Mouse (Mus musculus) hindbrain, postnatal 0 days (tissue): ENCODE measurements around the gene Add3. TPM values are rescaled to one million over a fixed set of nuclear protein-coding genes. Genes with fewer than 3 reads are reported as not detected.

Experiments used
- ATAC-seq: fragments of 200-750 bp; cut with Nextera tagmentation; 2 replicates; pipeline ENCODE4 v1.8.0; 2017; ENCODE audit warnings: mild to moderate bottlenecking, moderate TSS enrichment, moderate library complexity
- DNase-seq: peaks from one replicate; pipeline ENCODE4 v3.0.0-alpha.2; 2015; ENCODE audit warnings: low spot score
- H3K27ac ChIP-seq: fragments of 300-500 bp; sonication (generic); 2 replicates; pipeline ENCODE4 v1.5.1; 2014; ENCODE audit warnings: mild to moderate bottlenecking
- H3K27me3 ChIP-seq: fragments of 300-500 bp; sonication (generic); 2 replicates; pipeline ENCODE4 v1.6.1; 2014; ENCODE audit warnings: low read length, mixed read lengths; ENCODE audit not compliant: insufficient read depth
- H3K36me3 ChIP-seq: fragments of 300-500 bp; sonication (generic); 2 replicates; pipeline ENCODE4 v1.6.1; 2014; ENCODE audit warnings: low read length, mixed read lengths; ENCODE audit not compliant: insufficient read depth
- H3K4me1 ChIP-seq: fragments of 300-500 bp; sonication (generic); 2 replicates; pipeline ENCODE4 v1.6.1; 2014; ENCODE audit warnings: antibody characterized with exemption, low read length, mixed read lengths; ENCODE audit not compliant: insufficient read depth
- H3K4me2 ChIP-seq: fragments of 300-500 bp; sonication (generic); 2 replicates; pipeline ENCODE4 v1.6.1; 2014; ENCODE audit warnings: low read depth, mild to moderate bottlenecking, low read length, moderate library complexity, mixed read lengths
- H3K4me3 ChIP-seq: fragments of 300-500 bp; sonication (generic); 2 replicates; pipeline ENCODE4 v1.5.1; 2014; ENCODE audit warnings: low read length
- H3K9ac ChIP-seq: fragments of 300-500 bp; sonication (generic); replicated peaks from 2 replicates; pipeline ENCODE4 v1.6.1; 2014; ENCODE audit warnings: mild to moderate bottlenecking, low read length, moderate library complexity, mixed read lengths
- H3K9me3 ChIP-seq: fragments of 300-500 bp; sonication (generic); 2 replicates; pipeline ENCODE4 v1.6.1; 2016; ENCODE audit warnings: low read length, mixed read lengths
- CTCF ChIP-seq: IDR thresholded peaks from 2 replicates; pipeline ENCODE4 v1.5.1; 2016; ENCODE audit warnings: antibody characterized with exemption, control low read depth, low read depth
- WGBS: fragments of 180-500 bp; shearing (Covaris S2); extraction: QIAGEN DNeasy Blood & Tissue Kit; methylation state at CpG from one replicate; pipeline ENCODE4 v1.1.7; 2014; 5-methylcytosine and 5-hydroxymethylcytosine counted together
- polyA plus RNA-seq: library from polyadenylated mRNA; unstranded; fragments of >200 nt; fragmentation: Nextera tagmentation; extraction: Ambion mirVana; gene quantifications from 2 replicates; pipeline ENCODE4 v1.2.1, GENCODE M21; 2015
- total RNA-seq: library from RNA; depleted of rRNA; stranded (reverse); fragments of >200 nt; gene quantifications from 2 replicates; pipeline ENCODE4 v1.2.3, GENCODE M21; 2014

The Add3 gene
- total and polyA plus RNA-seq, 2 experiments from 2014 or later = 56.7 to 65.2 TPM

DNA sequence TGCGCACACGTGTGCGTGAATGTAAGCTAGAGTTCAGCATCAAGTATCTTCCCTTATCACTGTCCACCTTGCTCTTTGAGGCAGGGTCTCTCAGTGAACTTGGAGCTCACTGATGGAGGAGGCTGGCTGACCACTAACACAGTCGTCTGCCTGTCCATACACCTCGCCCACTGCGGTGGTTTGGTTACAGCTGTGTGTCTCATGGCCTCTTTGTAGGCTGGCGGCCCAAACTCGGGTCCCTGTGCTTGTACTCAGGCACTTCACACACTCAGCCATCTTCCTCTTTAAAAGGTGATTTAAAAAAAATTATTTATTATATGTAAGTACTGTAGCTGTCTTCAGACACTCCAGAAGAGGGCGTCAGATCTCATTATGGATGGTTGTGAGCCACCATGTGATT is 59.5 kb downstream of the Add3 start:
- TF ChIP-seq CTCF = no peak
- WGBS = 94% methylated on average over 9 of the region's 9 CpGs
- Histone ChIP-seq H3K9me3 (no peaks in the 10 kb centered on the region), H3K27me3 (no peaks in the 10 kb centered on the region), H3K4me3 (no peak overlapping the region), H3K36me3 (no peaks in the 10 kb centered on the region), H3K4me2 (no peak overlapping the region), H3K27ac (no peak overlapping the region; the same call in 1 of the 2 replicates), H3K9ac (no peak overlapping the region), H3K4me1 (no peaks in the 10 kb centered on the region)
- DNase-seq (no peak), ATAC-seq (no peak)

DNA sequence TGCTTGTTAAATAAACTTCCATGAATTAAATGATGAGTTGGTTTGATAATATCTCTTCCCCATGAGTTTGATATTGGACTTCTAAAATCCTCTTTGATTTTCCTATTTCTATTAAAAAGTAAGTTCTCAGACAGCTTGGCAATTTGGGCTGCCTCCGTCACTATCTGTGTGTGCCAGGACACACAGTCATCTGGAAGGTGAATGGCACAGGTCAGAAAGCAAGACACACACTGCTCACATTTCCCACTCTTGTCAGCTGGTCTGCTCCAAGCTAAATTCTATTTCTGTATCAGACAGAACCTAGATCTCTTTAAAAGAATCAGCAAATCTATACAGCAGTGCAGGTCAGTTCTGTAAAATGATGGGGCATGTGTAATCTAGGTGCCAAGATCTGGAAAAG is 61.9 kb downstream of the Add3 start:
- no peak overlapping the region for H3K27ac ChIP-seq
- DNase-seq = no peak
- TF ChIP-seq CTCF = no peak
- H3K4me3 ChIP-seq = no peak overlapping the region
- no peaks in the 10 kb centered on the region for H3K36me3 ChIP-seq
- H3K4me2 ChIP-seq = no peak overlapping the region
- no peak for ATAC-seq
- no peak overlapping the region for H3K9ac ChIP-seq
- H3K27me3 ChIP-seq = no peaks in the 10 kb centered on the region
- 81% methylated on average over 1 of the region's 1 CpGs for WGBS
- H3K9me3 ChIP-seq = no peaks in the 10 kb centered on the region
- H3K4me1 ChIP-seq = no peaks in the 10 kb centered on the region

DNA sequence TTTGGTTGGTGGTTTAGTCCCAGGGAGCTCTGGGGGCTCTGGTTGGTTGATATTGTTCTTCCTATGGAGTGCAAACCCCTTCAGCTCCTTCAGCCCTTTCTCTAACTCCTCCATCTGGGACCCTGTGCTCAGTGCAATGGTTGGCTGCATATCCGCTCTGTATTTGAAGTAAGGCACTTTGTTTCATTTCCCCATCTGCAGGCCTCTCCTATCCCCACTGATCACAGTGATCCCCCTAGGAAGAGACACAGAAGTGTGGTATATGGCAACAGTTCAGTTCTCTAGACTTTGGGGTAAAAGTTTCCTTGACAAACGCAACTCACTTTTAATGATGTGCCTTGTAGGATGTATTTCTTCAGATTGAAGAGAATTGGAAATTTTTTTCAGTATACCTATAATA is 66.7 kb downstream of the Add3 start:
- H3K9ac ChIP-seq = no peak overlapping the region
- no peaks in the 10 kb centered on the region for H3K27me3 ChIP-seq
- 95% methylated on average over 2 of the region's 2 CpGs for WGBS
- H3K4me2 ChIP-seq = no peak overlapping the region
- H3K27ac ChIP-seq = no peak overlapping the region
- no peaks in the 10 kb centered on the region for H3K36me3 ChIP-seq
- no peak for DNase-seq
- no peaks in the 10 kb centered on the region for H3K4me1 ChIP-seq
- TF ChIP-seq CTCF = no peak
- no peak overlapping the region for H3K4me3 ChIP-seq
- no peaks in the 10 kb centered on the region for H3K9me3 ChIP-seq
- no peak for ATAC-seq

DNA sequence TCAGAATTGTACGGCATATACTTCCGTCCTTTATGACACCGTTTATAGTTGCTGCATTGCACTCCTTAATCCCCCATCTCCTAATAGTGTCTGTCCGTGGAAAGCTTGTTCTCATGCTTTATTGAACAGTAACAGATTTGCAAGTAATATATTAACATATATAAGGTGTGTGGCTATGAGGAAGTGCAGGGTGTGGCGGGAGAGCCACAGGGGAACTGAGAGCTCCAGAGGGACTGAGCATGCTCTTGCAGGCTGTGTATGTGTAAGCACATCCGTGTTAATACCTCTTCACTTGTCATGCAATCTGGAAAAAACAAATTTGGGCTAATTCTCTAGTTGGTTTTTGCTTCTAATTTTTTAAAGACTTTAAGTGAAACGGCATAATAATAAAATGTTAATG is 68.6 kb downstream of the Add3 start:
- Histone ChIP-seq H3K36me3 (no peaks in the 10 kb centered on the region), H3K4me1 (no peaks in the 10 kb centered on the region), H3K9me3 (no peaks in the 10 kb centered on the region), H3K27ac (no peak overlapping the region), H3K27me3 (no peaks in the 10 kb centered on the region), H3K9ac (no peak overlapping the region), H3K4me3 (no peak overlapping the region), H3K4me2 (no peak overlapping the region)
- TF ChIP-seq CTCF = no peak
- no peak for DNase-seq
- no peak for ATAC-seq
- 81% methylated on average over 7 of the region's 7 CpGs for WGBS

DNA sequence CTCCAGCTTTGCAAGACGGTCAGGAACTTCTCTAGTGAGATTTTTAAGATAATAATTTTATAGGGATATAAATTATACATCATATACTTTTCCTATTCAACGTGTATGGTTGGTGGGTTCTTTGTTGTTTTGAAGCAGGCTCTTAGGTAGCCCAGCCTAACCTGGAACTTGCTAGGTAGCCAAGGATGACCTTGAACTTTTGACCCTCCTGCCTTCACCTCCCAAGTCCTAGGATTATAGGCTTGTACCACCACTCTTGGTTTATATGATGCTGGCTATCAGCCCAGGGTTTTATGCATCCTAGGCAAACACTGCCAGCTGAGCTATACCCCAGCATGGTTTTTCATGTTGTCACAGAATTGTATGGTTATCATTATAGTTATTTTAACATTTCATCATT is 70.0 kb downstream of the Add3 start:
- Histone ChIP-seq H3K36me3 (no peaks in the 10 kb centered on the region), H3K9ac (no peak overlapping the region), H3K27me3 (no peaks in the 10 kb centered on the region), H3K9me3 (no peaks in the 10 kb centered on the region), H3K4me3 (no peak overlapping the region), H3K4me1 (no peaks in the 10 kb centered on the region), H3K27ac (no peak overlapping the region), H3K4me2 (no peak overlapping the region)
- no peak for TF ChIP-seq CTCF
- DNase-seq (no peak), ATAC-seq (no peak)
- WGBS = 86% methylated on average over 2 of the region's 2 CpGs

DNA sequence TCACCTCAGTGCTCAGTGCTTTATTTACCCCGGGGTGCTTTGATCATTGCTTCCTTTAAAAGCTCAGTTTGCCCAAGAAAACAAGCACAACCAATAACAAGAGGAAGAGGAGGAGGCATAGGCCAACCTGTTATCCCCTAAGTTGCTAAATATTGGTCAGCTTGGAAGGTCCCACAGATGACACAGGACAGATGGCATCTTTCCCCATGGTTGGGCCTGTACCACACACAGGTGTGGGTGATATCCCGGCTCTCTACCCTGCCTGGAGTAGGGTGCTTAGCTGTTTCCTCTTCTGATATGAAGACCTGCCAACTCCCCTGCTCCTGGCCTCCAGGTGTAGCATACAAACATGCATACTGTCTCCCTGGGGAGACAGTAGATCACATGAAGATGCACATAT is 75.1 kb downstream of the Add3 start:
- WGBS = 84% methylated on average over 2 of the region's 2 CpGs
- Histone ChIP-seq H3K36me3 (no peaks in the 10 kb centered on the region), H3K27me3 (no peaks in the 10 kb centered on the region), H3K4me3 (no peak overlapping the region), H3K4me2 (no peak overlapping the region), H3K27ac (no peak overlapping the region), H3K9me3 (no peaks in the 10 kb centered on the region), H3K9ac (no peak overlapping the region), H3K4me1 (no peaks in the 10 kb centered on the region)
- DNase-seq (no peak), ATAC-seq (no peak)
- TF ChIP-seq CTCF = no peak

DNA sequence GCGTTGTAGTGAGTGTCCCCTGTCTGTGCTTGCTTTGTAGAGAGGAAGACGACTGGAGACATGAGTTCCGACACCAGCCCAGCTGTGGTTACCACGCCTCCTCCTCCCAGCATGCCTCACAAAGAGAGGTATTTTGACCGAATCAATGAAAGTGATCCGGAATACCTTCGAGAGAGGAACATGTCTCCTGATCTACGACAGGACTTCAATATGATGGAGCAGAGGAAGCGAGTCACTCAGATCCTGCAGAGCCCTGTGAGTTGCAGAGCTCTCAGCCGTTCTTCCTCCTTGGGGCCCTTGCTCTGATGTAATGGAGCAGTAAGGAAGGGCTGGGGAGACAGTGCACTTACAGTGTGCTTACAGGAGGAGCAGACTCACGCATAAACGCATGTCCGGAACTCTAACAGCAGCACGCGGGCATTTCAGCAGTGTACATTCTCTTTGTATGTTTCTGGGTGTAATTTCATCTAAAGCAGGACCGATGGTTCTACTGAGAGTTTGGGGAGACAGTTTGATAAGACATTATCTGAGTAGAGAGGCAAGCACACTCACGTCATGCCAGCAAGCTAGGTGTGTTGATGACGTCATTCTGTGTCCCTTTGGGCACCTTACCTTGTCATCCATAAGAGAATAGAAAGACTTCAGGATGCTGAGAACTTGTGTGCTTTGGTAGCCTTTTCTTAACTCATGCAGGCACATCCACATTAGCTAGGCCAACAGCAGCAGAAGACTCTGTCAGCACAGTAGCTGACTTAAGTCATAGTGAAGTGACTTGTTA is 76.7 kb downstream of the Add3 start:
- Histone ChIP-seq H3K9ac (no peak overlapping the region), H3K27ac (no peak overlapping the region), H3K4me3 (no peak overlapping the region), H3K4me2 (no peak overlapping the region), H3K4me1 (no peaks in the 10 kb centered on the region), H3K27me3 (no peaks in the 10 kb centered on the region), H3K9me3 (no peaks in the 10 kb centered on the region), H3K36me3 (no peaks in the 10 kb centered on the region)
- WGBS = 85% methylated on average over 18 of the region's 18 CpGs
- ATAC-seq = no peak
- no peak for DNase-seq
- TF ChIP-seq CTCF = no peak
